Mouse (Mus musculus): Measurements from ENCODE around the gene Sez6l2.

Gene Sez6l2

GRCm38 (mm10) chr7:126959780-126960179, 9.4 kb downstream of the Sez6l2 start:
- in situ Hi-C loops (cut with MboI, MseI): loop anchor here (5.0 kb wide), 1 partner anchor 137 kb away; no protein-coding TSS in a partner anchor

DNA sequence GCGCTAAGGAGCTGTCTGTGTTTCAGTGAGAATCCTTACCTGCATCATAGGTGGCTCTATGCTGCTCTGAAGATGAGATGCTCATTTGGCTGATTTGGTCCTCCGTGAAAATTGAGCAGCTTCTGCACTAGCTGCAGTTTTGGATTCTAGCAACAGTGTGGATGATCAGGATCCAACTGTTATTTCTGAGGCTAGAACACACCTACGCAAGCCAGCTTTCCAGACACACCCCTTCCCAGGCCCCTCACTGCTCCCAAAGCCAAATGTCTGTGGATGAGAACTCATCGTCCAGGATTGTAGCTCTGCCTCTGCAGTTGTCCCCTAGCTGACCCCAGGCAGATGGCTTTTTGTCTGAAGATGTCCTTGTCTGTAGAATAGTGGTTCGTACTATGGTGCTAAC, 10.7 kb downstream of the Sez6l2 start:
- in situ Hi-C loops (cut with MboI, MseI): loop anchor here (5.0 kb wide), 1 partner anchor 139 kb away; no protein-coding TSS in a partner anchor

GRCm38 (mm10) chr7:126961965-126962364, 11.6 kb downstream of the Sez6l2 start:
- in situ Hi-C loops (cut with MboI, MseI): loop anchor here (5.0 kb wide), 1 partner anchor 140 kb away; no protein-coding TSS in a partner anchor

DNA sequence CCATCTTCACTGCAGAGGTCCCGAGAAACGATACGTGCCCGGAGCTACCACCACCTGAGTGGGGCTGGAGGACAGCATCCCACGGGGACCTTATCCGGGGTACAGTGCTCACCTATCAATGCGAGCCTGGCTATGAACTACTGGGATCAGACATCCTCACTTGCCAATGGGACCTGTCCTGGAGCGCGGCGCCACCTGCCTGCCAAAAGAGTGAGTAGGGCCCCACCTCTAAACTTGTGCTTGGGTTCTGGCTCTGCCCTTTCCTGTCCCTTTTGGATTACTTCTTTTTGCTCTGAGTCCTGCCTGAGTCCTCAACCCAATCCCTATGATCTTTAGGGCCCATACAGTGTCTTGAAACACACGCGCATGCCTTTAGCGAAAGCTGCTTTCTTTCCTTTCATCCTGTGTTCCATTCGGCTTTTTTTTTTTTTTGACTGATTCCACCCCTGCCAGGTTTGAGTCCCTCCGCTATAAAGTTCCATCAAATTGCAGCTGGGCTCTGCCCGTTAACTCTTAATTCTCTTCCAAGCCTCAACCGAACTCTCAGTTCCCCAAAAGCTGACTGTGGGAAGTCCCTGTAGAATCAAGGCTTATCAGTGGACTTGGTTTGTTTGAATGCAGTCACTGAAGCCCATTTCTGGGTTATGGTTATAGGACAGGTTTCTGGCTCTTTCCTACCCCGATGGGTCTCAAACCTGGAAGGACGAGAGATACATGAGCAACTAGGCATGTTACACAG, 13.4 kb downstream of the Sez6l2 start:
- in situ Hi-C loops (cut with MboI, MseI): loop anchor here (5.0 kb wide), 1 partner anchor 141 kb away; no protein-coding TSS in a partner anchor

GRCm38 (mm10) chr7:126965568-126965967, 15.2 kb downstream of the Sez6l2 start:
- in situ Hi-C loops (cut with MboI, MseI): no loop called here

DNA sequence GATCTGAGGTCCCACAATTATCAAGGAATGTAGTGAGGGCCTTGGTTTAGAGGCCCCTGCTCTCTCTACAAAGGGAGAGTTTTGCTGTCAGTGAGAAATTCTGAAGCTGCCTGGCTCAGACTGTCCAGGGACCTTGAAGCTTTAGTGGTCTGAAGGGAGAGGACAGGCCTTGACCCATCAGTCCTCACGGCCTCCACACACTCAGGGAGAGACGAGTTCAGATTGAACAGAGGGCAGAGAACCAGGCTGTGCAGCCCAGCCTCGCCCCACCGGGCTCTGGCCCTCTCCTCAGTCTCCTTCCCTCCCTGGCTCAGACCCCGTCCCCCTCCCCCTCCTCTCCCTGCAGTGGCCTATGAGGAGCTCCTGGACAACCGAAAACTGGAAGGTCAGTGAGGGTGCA, 17.0 kb downstream of the Sez6l2 start:
- in situ Hi-C loops (cut with MboI, MseI): no loop called here

DNA sequence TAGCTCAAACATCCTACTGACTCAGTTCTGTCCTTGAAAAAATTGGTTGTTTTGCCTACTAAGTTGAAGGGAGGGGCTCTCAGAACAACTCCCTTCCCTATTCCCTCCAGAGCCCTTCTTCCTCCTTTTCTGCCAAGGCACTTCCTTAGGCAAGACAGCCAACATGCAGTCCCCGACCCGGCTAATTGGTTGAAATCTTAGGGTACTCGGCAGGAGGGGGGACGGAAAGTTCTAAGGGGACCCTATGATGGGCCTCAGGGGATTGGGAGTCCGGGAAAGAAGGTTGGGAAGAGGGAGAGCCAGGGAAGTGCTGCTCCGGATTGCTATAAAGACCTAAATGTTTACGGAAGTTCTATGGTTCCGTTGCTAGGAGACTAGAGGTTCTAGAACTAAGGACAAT, 25.1 kb downstream of the Sez6l2 start:
- in situ Hi-C loops (cut with MboI, MseI): no loop called here

DNA sequence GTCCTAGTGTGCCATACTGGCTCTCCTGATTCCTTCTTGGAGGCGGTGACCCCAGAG, 25.4 kb downstream of the Sez6l2 start, which contains the start of gene Cdipt:
TSS of gene Cdipt (plus strand) at position 22 of the 57 bp plus-strand sequence.
- in situ Hi-C loops (cut with MboI, MseI): no loop called here

DNA sequence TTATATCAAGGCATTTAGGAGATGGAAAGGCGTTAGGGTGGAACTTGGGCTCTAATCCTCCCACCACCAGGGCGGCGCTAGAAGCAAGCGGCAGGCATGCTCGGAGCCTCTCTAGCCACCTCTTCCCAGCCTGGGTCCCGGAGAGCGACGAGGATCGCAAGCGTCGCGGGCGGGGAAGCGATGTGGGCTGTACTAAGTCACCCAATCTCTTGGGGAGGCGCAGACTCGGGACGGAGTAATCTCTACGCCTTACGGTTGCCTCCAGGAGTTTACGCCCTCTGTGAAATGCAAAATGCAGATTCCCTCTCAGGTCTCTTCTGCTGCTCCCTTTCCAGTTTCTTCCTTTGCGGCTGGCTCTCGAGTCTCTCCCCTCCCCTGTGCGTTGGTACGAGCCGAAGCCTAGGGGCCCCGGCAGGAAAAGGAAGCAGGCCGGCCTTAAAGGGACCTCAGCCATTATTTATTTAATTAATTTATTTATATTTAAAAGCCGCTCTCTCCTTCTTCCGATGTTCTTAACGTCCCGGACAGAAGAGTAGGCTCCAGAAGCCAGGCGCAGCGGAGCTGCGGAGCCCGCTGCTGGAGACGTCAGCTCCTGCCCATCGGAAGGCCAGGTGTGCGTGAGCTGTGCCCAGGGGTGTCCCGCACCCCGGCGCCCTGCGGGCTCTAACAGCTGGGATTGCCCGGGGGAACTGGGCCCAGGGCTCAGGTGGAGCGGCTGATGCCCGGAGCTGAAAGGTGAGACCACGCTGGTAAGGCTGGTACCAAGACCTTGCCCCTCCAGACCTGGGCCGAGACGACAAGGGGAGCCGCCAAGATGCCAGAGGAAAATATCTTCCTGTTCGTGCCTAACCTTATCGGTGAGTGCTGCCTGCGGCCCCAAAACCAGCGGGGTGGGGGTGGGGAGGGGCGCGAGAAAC, 25.8 kb downstream of the Sez6l2 start, which contains the start of gene Cdiptos:
TSS of gene Cdiptos (minus strand) at position 149 of the 917 bp plus-strand sequence.
- in situ Hi-C loops (cut with MboI, MseI): no loop called here

DNA sequence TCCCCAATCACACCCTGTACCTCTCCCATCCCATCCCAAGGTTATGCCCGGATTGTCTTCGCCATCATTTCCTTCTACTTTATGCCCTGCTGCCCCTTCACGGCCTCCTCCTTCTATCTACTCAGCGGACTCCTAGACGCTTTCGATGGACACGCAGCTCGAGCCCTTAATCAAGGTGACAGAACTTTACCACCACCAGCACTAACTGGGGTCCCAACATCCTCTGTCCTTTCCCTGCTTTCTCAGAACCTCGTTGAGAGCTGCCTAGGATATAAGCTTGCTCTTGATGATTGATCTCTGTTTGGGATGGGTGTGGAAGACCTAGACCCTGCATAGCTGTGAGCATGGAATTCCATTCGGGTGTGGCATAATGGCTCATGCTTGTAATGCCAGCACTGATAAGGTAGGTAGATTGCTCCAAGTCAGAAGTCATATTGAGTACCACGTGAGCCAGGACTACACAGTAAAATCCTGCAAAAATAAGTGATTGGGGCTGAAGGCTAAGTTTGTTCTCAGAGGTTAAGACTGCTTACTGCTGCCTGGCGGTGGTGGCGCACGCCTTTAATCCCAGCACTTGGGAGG, 26.6 kb downstream of the Sez6l2 start:
- in situ Hi-C loops (cut with MboI, MseI): no loop called here

GRCm38 (mm10) chr7:126978841-126979240, 28.5 kb downstream of the Sez6l2 start:
- in situ Hi-C loops (cut with MboI, MseI): no loop called here

DNA sequence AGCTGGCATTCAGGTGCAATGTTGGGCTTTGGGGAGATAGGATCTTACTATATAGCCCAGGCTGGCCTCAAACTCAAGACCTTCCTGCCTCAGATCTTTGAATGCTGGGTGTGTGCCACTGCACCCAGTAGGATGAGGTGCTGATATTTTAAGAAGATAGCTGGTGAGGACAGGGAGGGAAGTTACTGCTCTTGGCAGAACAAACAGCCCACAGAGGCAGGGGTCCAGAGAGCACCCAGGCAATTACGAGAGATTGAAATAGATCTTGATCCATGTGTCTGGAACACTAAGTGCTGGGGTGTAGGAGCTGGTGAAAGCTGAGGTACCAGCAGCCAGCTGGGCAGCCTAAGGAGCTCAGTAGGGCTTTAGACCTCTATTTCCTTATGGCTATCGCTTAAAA, 31.2 kb downstream of the Sez6l2 start:
- in situ Hi-C loops (cut with MboI, MseI): no loop called here

- in situ Hi-C loops (cut with MboI, MseI): no loop called here
Measured at GRCm38 (mm10) chr7:126982054-126982453, 31.7 kb downstream of the Sez6l2 start.

- in situ Hi-C loops (cut with MboI, MseI): no loop called here
Measured at GRCm38 (mm10) chr7:126983113-126983512, 32.8 kb downstream of the Sez6l2 start.

GRCm38 (mm10) chr7:126984667-126985444, 34.5 kb downstream of the Sez6l2 start:
- in situ Hi-C loops (cut with MboI, MseI): no loop called here

GRCm38 (mm10) chr7:126986319-126986718, 36.0 kb downstream of the Sez6l2 start:
- in situ Hi-C loops (cut with MboI, MseI): no loop called here

GRCm38 (mm10) chr7:126988816-126989215, 38.5 kb downstream of the Sez6l2 start:
- in situ Hi-C loops (cut with MboI, MseI): no loop called here

DNA sequence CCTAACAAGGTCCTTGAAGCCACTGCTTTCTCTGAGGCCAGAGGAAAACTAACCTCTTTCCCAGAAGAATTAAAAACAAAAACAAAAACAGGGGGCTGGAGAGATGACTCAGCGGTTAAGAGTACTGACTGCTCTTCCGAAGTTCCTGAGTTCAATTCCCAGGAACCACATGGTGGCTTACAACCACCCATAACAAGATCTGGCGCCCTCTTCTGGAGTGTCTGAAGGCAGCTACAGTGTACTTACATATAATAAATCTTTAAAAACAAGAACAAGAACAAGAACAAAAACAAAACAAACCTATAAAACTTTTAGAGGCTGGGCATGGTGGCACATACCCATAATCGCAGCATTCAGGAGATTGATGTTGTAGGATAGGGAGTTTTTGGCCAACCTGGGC, 46.1 kb downstream of the Sez6l2 start:
- in situ Hi-C loops (cut with MboI, MseI): loop anchor here (10.0 kb wide), 1 partner anchor 698 kb away; no protein-coding TSS in a partner anchor

DNA sequence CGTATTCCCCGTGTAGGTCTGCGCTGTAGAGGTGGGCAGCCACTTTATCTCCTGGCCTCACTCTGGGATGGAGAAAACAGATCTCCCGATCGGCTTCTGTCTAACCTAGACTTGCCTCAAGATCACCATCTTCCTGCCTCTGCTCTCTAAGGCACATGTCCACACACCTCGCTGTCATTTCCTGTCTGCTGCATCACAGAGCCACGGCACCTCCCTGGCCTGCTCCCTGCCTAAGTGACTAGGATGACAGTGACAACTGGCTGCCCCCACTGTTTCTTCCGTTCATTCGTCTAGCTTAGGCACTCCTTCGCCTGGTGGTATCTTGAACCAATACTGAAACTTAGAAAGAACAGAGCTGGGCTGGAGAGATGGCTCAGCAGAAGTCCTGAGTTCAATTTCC, 49.2 kb downstream of the Sez6l2 start:
- in situ Hi-C loops (cut with MboI, MseI): loop anchor here (10.0 kb wide), 1 partner anchor 695 kb away; no protein-coding TSS in a partner anchor

DNA sequence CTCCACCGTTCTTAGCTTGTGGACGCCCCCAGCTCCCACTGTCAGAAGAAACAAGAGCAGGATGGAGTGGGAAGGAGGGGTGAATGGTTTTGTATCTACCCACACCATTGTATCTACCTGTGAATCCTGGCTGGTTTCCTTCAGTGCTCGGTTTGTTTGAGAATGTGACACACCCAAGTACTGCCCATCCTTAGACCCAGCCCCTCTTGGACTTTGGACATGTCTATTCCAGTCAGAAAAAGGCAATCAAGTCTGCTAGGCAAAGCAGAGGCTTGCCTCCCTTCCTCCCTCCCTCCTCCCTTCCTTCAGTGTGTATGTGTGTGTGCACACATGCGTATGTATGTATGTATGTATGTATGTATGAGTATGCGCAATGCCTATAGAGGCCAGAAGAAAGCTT, 53.3 kb downstream of the Sez6l2 start:
- in situ Hi-C loops (cut with MboI, MseI): loop anchor here (25.0 kb wide), 1 partner anchor 816 kb away; no protein-coding TSS in a partner anchor

- in situ Hi-C loops (cut with MboI, MseI): loop anchor here (25.0 kb wide), 1 partner anchor 817 kb away; no protein-coding TSS in a partner anchor
Measured at GRCm38 (mm10) chr7:127004122-127004875, 53.9 kb downstream of the Sez6l2 start.
